Mouse (Mus musculus): Measurements from ENCODE around the gene Mrpl58.

DNA sequence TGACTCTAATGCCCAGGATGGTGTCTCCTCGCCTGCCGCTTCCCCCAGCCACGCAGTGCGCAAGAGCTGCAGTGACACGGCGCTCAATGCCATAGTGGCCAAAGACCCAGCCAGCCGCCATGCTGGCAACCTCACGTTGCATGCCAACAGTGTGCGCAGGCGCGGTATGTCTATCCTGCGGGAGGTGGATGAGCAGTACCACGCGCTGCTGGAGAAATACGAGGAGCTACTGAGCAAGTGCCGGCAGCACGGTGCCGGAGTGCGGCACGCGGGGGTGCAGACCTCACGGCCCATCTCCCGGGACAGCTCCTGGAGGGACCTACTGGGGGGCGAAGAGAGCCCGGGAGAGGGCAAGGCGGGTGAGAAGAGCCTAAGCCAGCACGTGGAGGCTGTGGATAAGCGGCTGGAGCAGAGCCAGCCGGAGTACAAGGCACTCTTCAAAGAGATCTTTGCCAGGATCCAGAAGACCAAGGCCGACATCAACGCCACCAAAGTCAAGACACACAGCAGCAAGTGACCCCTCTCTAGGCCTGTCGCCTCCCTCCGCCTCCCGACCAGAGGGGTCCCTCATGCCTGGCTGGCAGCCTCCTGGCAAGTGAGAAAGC, 9.7 kb upstream of the Mrpl58 start:
- TF ChIP-seq CTCF (IDR thresholded peaks at IDR 0.05; ENCODE audit: extremely low read depth, insufficient read depth, low read length) = no peak
- TF ChIP-seq POLR2A (IDR thresholded peaks at IDR 0.05; ENCODE audit: extremely low read depth, insufficient read depth, low read length) = no peak
